Mouse (Mus musculus): Measurements from ENCODE around the gene Tmem80.

DNA sequence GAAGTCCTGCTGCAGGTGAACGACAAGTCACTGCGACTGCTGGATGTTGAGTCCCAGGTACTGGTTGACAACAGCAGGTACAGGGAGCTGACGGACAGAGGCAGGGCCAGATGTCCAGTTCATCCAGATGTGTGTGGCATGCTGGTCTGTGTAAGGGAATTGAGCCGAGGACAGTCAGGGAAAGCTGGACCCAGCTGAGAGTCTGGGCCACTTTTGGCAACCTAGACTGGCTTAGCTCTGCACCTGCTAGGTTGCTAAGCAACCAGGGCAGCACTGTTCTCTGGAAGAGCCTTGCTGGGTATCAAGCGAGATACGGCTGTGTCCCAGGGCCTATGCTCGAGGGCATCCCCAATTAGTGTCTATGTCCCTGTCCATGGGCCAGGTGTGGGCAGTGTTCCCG, 27.5 kb downstream of the Tmem80 start:
- TF ChIP-seq CTCF (IDR thresholded peaks at IDR 0.05; ENCODE audit: extremely low read depth, insufficient read length, insufficient replicate concordance, low read depth, low read length) (no peak), POLR2A (IDR thresholded peaks at IDR 0.05; ENCODE audit: low read depth, low read length) (no peak)

All from small intestine, adult 2 months (tissue).